Mouse (Mus musculus) adrenal gland, adult 8-10 months (tissue): ENCODE measurements around the gene Copa. TPM values are rescaled to one million over a fixed set of nuclear protein-coding genes. Genes with fewer than 3 reads are reported as not detected.

Experiments used
- DNase-seq: peaks from one replicate; pipeline ENCODE4 v3.0.0; 2022
- total RNA-seq, 4 experiments: library from RNA; stranded (reverse); gene quantifications; 2 replicates each; pipeline ENCODE4 v1.2.4; 2022

Gene Copa
- total RNA-seq, 4 experiments from 2014 or later, result 180 to 214 (median 195) TPM

GRCm38 (mm10) chr1:172143570-172143969 is 61.2 kb downstream of the Copa start:
- no peak for DNase-seq

GRCm38 (mm10) chr1:172147835-172148278 is 65.5 kb downstream of the Copa start, which contains the start of gene Dcaf8:
Dcaf8 (plus strand) TSS chr1:172148084.
- DNase-seq, result peak; percentile 97

GRCm38 (mm10) chr1:172148279-172148954 is 66.1 kb downstream of the Copa start:
- DNase-seq, result no peak

- DNase-seq, result no peak
Measured at GRCm38 (mm10) chr1:172148955-172149815, 66.9 kb downstream of the Copa start.

GRCm38 (mm10) chr1:172154536-172154935 is 72.2 kb downstream of the Copa start:
- DNase-seq, result no peak

- no peak for DNase-seq
Measured at GRCm38 (mm10) chr1:172155518-172155917, 73.2 kb downstream of the Copa start.

- no peak for DNase-seq
Measured at GRCm38 (mm10) chr1:172159970-172160369, 77.6 kb downstream of the Copa start.

- no peak for DNase-seq
Measured at GRCm38 (mm10) chr1:172160508-172160907, 78.2 kb downstream of the Copa start.

GRCm38 (mm10) chr1:172162009-172162408 is 79.7 kb downstream of the Copa start:
- no peak for DNase-seq

- DNase-seq, result no peak
Measured at GRCm38 (mm10) chr1:172162959-172163358, 80.6 kb downstream of the Copa start.

- DNase-seq, result no peak
Measured at GRCm38 (mm10) chr1:172167911-172168310, 85.6 kb downstream of the Copa start.

- DNase-seq, result no peak
Measured at GRCm38 (mm10) chr1:172169809-172170208, 87.5 kb downstream of the Copa start.

Other genes starting within 250 kb of the Copa start
- gene Cd84, start 242.8 kb upstream of the Copa start, total RNA-seq, result 10 to 100 TPM in 2 of 4 experiments, 1 to 10 TPM in 2; 4.2 to 16.6 (median 9.7) TPM
- gene Gm10521, start 186.9 kb upstream of the Copa start, total RNA-seq, result under 1 TPM; 0.17 to 0.92 (median 0.48) TPM
- gene Slamf6, start 165.0 kb upstream of the Copa start, total RNA-seq, result 1 to 10 TPM in 1 of 4 experiments, under 1 TPM in 3; 0.14 to 1.0 (median 0.49) TPM
- 1 to 10 TPM; 4.8 to 7.7 (median 5.1) TPM for gene Vangl2, start 54.1 kb upstream of the Copa start, total RNA-seq
- not detected for gene Nhlh1, start 25.0 kb upstream of the Copa start, total RNA-seq
- 100 to 1,000 TPM; 110 to 135 (median 124) TPM for gene Ncstn, start 266 bp downstream of the Copa start, total RNA-seq
- gene Pex19, start 44.2 kb downstream of the Copa start, total RNA-seq, result 100 to 1,000 TPM in 3 of 4 experiments, 10 to 100 TPM in 1; 99.8 to 153 (median 120) TPM
- 100 to 1,000 TPM; 141 to 189 (median 156) TPM for gene Dcaf8, start 65.6 kb downstream of the Copa start, total RNA-seq
- 10 to 100 TPM; 48.4 to 89.7 (median 63.1) TPM for gene Pea15a, start 124.3 kb downstream of the Copa start, total RNA-seq
- under 1 TPM in 3 of 4 experiments, not detected in 1; 0.21 to 0.30 (median 0.29) TPM for gene Casq1, start 137.3 kb downstream of the Copa start, total RNA-seq
- gene Atp1a4, start 175.9 kb downstream of the Copa start, total RNA-seq, result 1 to 10 TPM in 2 of 4 experiments, under 1 TPM in 2; 0.12 to 1.1 (median 0.76) TPM
- 10 to 100 TPM; 32.7 to 37.0 (median 35.8) TPM for gene Igsf8, start 179.1 kb downstream of the Copa start, total RNA-seq
- gene Atp1a2, start 215.5 kb downstream of the Copa start, total RNA-seq, result 100 to 1,000 TPM in 1 of 4 experiments, 10 to 100 TPM in 3; 34.9 to 107 (median 92.5) TPM
- under 1 TPM; 0.10 to 0.95 (median 0.48) TPM for gene Kcnj9, start 246.8 kb downstream of the Copa start, total RNA-seq